Mouse (Mus musculus) CH12.LX (cell line): ENCODE measurements around the gene Icmt. TPM values are rescaled to one million over a fixed set of nuclear protein-coding genes. Genes with fewer than 3 reads are reported as not detected.

ENCODE experiments used
- DNase-seq: peaks from one replicate; pipeline ENCODE4 v3.0.0-alpha.2; 2013; ENCODE audit errors: extremely low read depth
- H3K27ac ChIP-seq: 2 replicates; pipeline ENCODE4 v1.5.1; 2012; ENCODE audit warnings: low read depth, mild to moderate bottlenecking, control low read depth, moderate library complexity; ENCODE audit not compliant: insufficient read depth
- H3K27me3 ChIP-seq: replicated peaks from 2 replicates; pipeline ENCODE3; 2012; ENCODE audit warnings: inconsistent platforms
- H3K36me3 ChIP-seq, 2 experiments: replicated peaks in 1 of 2; 2 replicates each; pipeline versions ENCODE3 to v1.6.1; 2012; ENCODE audit warnings: inconsistent platforms in 1 of 2, low read length in 1 of 2, mild to moderate bottlenecking in 1 of 2, mixed read lengths in 1 of 2, moderate library complexity in 1 of 2; ENCODE audit not compliant: control insufficient read depth in 1 of 2, insufficient read depth in 1 of 2
- H3K4me1 ChIP-seq, 2 experiments: 2 replicates each; pipeline ENCODE4 v1.6.1; 2012; ENCODE audit warnings: inconsistent platforms in 1 of 2, moderate library complexity in 1 of 2; ENCODE audit not compliant: insufficient read depth in 2 of 2, control insufficient read depth in 1 of 2
- H3K4me2 ChIP-seq: 2 replicates; pipeline ENCODE4 v1.6.1; 2012; ENCODE audit warnings: low read depth, mild to moderate bottlenecking, control low read depth; ENCODE audit not compliant: poor library complexity, insufficient read depth, severe bottlenecking
- H3K4me3 ChIP-seq, 3 experiments: fragments of 150-350 bp in 1 of 3; sonication (generic) in 1 of 3; replicated peaks in 1 of 3; 2 replicates each; pipeline versions ENCODE3 to v1.5.1; 2011 to 2012; ENCODE audit warnings: low read depth in 2 of 3, low read length in 2 of 3, mild to moderate bottlenecking in 2 of 3, moderate library complexity in 2 of 3, control low read depth in 1 of 3, improper control_type of control experiment in 1 of 3, inconsistent platforms in 1 of 3, mixed read lengths in 1 of 3; ENCODE audit not compliant: poor library complexity in 1 of 3
- H3K79me2 ChIP-seq: replicated peaks from 2 replicates; pipeline ENCODE4 v1.6.1; 2012; ENCODE audit warnings: mild to moderate bottlenecking, moderate library complexity; ENCODE audit not compliant: control insufficient read depth, poor library complexity, insufficient read depth, severe bottlenecking; ENCODE audit errors: extremely low read depth
- H3K9ac ChIP-seq: 2 replicates; pipeline ENCODE4 v1.6.1; 2012; ENCODE audit warnings: low read depth, mild to moderate bottlenecking, control low read depth, moderate library complexity; ENCODE audit not compliant: insufficient read depth
- H3K9me3 ChIP-seq: replicated peaks from 2 replicates; pipeline ENCODE3; 2012; ENCODE audit warnings: low read length, inconsistent platforms, mixed read lengths
- E2F4 ChIP-seq: IDR thresholded peaks from 2 replicates; pipeline ENCODE4 v1.6.1; 2011; ENCODE audit warnings: low read depth, low read length, improper control_type of control experiment; ENCODE audit not compliant: insufficient replicate concordance
- EP300 ChIP-seq: IDR thresholded peaks from 2 replicates; pipeline ENCODE4 v1.6.1; 2011; ENCODE audit warnings: low read length, improper control_type of control experiment
- ETS1 ChIP-seq: conservative IDR thresholded peaks from 2 replicates; pipeline ENCODE4 v1.6.1; 2012; ENCODE audit warnings: low read depth, mild to moderate bottlenecking, inconsistent platforms, low read length, improper control_type of control experiment, moderate library complexity
- HCFC1 ChIP-seq: IDR thresholded peaks from 2 replicates; pipeline ENCODE4 v1.6.1; 2012; ENCODE audit warnings: low read depth, mild to moderate bottlenecking, inconsistent platforms, low read length, improper control_type of control experiment
- JUN ChIP-seq: IDR thresholded peaks from 2 replicates; pipeline ENCODE4 v1.6.1; 2011; ENCODE audit warnings: low read depth, mild to moderate bottlenecking, low read length, improper control_type of control experiment, moderate library complexity; ENCODE audit not compliant: insufficient read depth
- MAFK ChIP-seq: IDR thresholded peaks from 2 replicates; pipeline ENCODE4 v1.6.1; 2011; ENCODE audit warnings: low read length, improper control_type of control experiment; ENCODE audit not compliant: insufficient replicate concordance
- MEF2A ChIP-seq: IDR thresholded peaks from 2 replicates; pipeline ENCODE4 v1.6.1; 2014; ENCODE audit warnings: low read depth, mild to moderate bottlenecking, inconsistent platforms, low read length, improper control_type of control experiment, borderline replicate concordance
- MXI1 ChIP-seq: IDR thresholded peaks from 2 replicates; pipeline ENCODE4 v1.6.1; 2011; ENCODE audit warnings: mild to moderate bottlenecking, low read depth, low read length, improper control_type of control experiment
- PAX5 ChIP-seq: IDR thresholded peaks from 2 replicates; pipeline ENCODE4 v1.6.1; 2012; ENCODE audit warnings: low read length, inconsistent platforms, mixed read lengths
- POLR2A ChIP-seq: IDR thresholded peaks from 2 replicates; pipeline ENCODE4 v1.6.1; 2011; ENCODE audit warnings: low read depth, mild to moderate bottlenecking, improper control_type of control experiment, low read length
- POLR2AphosphoS2 ChIP-seq: IDR thresholded peaks from 2 replicates; pipeline ENCODE4 v1.6.1; 2011; ENCODE audit warnings: low read depth, low read length, improper control_type of control experiment
- RCOR1 ChIP-seq: conservative IDR thresholded peaks from 2 replicates; pipeline ENCODE4 v1.6.1; 2012; ENCODE audit warnings: low read depth, mild to moderate bottlenecking, inconsistent platforms, low read length, improper control_type of control experiment
- SIN3A ChIP-seq: IDR thresholded peaks from 2 replicates; pipeline ENCODE4 v1.6.1; 2012; ENCODE audit warnings: low read length, improper control_type of control experiment, inconsistent platforms
- TBP ChIP-seq: conservative IDR thresholded peaks from 2 replicates; pipeline ENCODE4 v1.6.1; 2011; ENCODE audit warnings: low read depth, low read length, improper control_type of control experiment
- UBTF ChIP-seq: IDR thresholded peaks from 2 replicates; pipeline ENCODE4 v1.6.1; 2012; ENCODE audit warnings: low read depth, mild to moderate bottlenecking, inconsistent platforms, low read length, improper control_type of control experiment, moderate library complexity
- dilution Hi-C: fragments of 300-500 bp; cut with MboI; formaldehyde crosslinking; loops from 2 replicates; pipeline ENCODE4 v1.14.3; 2020; ENCODE audit warnings: low sequenced_read_pairs; ENCODE audit not compliant: extremely low pct_unique_long_range_greater_than_20kb, extremely low pct_ligation_motif_present
- in situ Hi-C: fragments of 300-500 bp; cut with MboI; formaldehyde crosslinking; loops from 3 replicates; pipeline ENCODE4 v1.14.3; 2019; ENCODE audit warnings: low sequenced_read_pairs, low pct_ligation_motif_present, low pct_unique_long_range_greater_than_20kb, mixed read lengths
- polyA plus RNA-seq: library from polyadenylated mRNA; unstranded; fragments of >175 nt; gene quantifications from 2 replicates; pipeline ENCODE4 v1.2.1, GENCODE M21; 2012; ENCODE audit warnings: low read depth; ENCODE audit not compliant: insufficient read length
- total RNA-seq, 2 experiments: library from RNA; depleted of rRNA; stranded (reverse); fragments of 300-350 nt in 1 of 2; fragments of >200 nt in 1 of 2; gene quantifications; 2 replicates each; pipeline ENCODE4 v1.2.3; 2012 to 2014

Icmt gene
- total and polyA plus RNA-seq, 3 experiments: 18.5 to 29.8 (median 21.5) TPM

- Histone ChIP-seq H3K27ac (no peak overlapping the region), H3K9ac (no peak overlapping the region), H3K36me3 (peaks cover 0 to 61% of the 10 kb centered on the region in 2 experiments), H3K27me3 (no peaks in the 10 kb centered on the region), H3K4me2 (no peak overlapping the region), H3K79me2 (no peaks in the 10 kb centered on the region), H3K9me3 (no peaks in the 10 kb centered on the region), H3K4me3 (no peak overlapping the region), H3K4me1 (peaks cover 25 to 86% of the 10 kb centered on the region in 2 experiments)
- in situ Hi-C loops: no loop called here
- TF ChIP-seq ETS1 (no peak), JUN (no peak), TBP (no peak), POLR2A (no peak), UBTF (no peak), MXI1 (no peak), PAX5 (no peak), E2F4 (no peak), HCFC1 (no peak), POLR2AphosphoS2 (no peak), SIN3A (no peak), MEF2A (no peak), EP300 (no peak)
- dilution Hi-C loops: no loop called here
- no peak for DNase-seq
Measured at GRCm38 (mm10) chr4:152266236-152266895, 30.7 kb upstream of the Icmt start.

- H3K27me3 ChIP-seq: no peaks in the 10 kb centered on the region
- in situ Hi-C loops: no loop called here
- no peak overlapping the region for H3K4me3 ChIP-seq
- dilution Hi-C loops: no loop called here
- H3K9ac ChIP-seq: no peak overlapping the region
- no peaks in the 10 kb centered on the region for H3K9me3 ChIP-seq
- H3K27ac ChIP-seq: no peak overlapping the region
- TF ChIP-seq MAFK (no peak), RCOR1 (no peak)
- TF ChIP-seq, all 38 proteins: peak for 0
- H3K36me3 ChIP-seq: peaks cover 0 to 50% of the 10 kb centered on the region in 2 experiments
- no peak overlapping the region for H3K4me2 ChIP-seq
- no peak for DNase-seq
- H3K79me2 ChIP-seq: no peaks in the 10 kb centered on the region
- peaks cover 38 to 87% of the 10 kb centered on the region in 2 experiments for H3K4me1 ChIP-seq
Measured at GRCm38 (mm10) chr4:152267748-152268369, 29.2 kb upstream of the Icmt start.
